Mouse (Mus musculus) thymus, postnatal 4 days (tissue): ENCODE results near the gene Hsd17b11.

Experiments used
- DNase-seq: peaks from one replicate; pipeline ENCODE4 v3.0.0; 2021

The Hsd17b11 gene

DNA sequence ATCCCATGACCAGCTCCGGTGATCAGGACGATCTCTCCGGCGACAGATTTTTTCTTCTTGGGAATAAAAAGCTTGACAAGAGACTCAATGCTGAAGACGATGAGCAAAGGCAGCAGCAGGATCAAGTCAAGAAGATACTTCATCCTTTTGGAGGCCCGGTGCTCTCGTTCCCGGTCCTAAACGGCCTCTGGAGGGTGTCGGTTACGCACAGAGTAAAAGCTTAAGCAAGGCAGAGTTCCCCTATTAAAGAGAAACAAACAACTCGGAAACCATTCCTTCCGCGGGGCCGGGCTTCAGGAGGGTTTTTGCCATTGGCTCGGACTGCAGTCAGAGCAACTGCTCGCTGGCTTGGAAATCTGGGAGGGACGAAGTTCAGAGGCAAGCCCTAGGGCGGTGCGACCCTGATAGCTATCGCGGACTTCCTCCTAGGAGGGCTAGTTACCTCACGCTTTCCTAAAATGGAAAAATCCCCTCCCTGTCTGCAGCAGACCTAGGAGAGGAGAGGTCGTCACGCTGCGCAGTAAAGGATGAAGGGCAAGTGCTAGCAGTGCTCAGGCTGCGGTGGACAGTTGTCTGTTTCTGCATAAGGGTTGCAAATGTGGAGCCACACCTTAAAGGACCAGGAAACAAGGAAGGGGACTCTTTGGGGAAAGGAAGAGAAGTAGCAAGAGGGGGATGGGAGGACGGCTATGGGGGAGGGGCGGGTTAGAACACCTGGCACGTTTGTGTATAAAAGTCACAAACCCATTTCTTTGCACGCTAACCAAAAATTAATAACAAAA is at the start of gene Hsd17b11:
Gene Hsd17b11 (minus strand): TSS at position 323 of the 782 bp plus-strand sequence.
- DNase-seq = peak; percentile 71

GRCm38 (mm10) chr5:104071048-104071447 is 49.3 kb upstream of the Hsd17b11 start:
- DNase-seq = no peak

DNA sequence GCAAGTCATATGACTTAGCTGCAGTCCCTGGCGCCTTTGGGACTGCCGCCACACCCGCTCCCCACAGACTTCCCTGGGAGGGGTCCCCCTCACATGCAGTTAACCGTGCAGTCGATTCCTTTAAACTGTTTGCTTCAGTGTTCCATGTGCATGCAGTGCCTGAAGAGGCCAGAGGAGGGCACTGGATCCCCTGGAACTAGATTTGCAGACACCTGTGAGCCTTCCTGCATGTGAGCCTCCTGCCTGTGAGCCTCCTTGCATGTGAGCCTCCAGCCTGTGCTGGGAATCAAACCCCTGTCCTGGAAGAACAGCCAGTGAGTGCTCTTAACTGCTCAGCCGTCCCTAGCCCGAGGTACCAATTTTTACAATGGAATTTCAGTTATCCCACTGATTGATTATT is 47.0 kb upstream of the Hsd17b11 start:
- peak; percentile 62 for DNase-seq

GRCm38 (mm10) chr5:104062773-104063551 is 41.2 kb upstream of the Hsd17b11 start:
- no peak for DNase-seq

DNA sequence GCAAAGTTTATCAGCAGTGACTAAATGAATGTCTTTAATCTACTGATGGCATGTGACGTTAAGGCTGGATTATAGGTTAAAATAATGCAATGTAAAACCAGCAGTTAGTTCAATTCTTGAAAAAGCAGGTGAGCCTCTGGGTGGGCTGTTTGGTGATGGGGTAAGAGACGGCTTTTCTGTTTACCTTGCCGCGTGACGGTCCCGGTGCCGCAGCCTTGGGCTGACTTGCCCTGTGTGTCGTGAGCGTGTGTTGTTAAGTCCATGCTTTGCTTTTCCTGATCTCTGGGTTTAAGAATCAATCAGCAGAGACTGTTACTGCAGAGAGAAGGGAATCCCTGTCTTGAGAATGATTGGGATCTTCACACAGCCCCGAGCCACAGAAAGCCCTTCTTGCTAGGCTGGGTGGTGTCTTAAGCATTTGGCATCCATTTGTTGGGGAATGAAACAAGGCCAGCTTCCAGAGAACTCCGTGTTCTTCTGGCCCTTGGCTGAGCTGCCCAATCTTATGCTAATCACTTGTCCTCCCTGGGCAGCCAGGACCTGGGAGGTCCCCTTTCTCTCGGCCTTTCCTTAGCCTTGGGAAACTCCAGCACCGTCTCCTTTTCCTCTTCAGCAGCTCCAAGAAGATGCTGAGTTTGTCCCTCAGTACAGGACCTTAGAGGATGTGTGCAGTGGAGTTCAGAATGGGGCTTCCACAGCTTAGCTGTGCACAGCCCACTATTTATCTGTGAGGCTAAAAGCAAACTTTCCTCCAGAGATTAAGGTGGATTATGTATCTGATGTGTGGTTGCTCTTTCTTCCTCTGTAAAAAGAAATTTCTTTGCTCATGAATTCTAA is 40.4 kb upstream of the Hsd17b11 start:
- no peak for DNase-seq

DNA sequence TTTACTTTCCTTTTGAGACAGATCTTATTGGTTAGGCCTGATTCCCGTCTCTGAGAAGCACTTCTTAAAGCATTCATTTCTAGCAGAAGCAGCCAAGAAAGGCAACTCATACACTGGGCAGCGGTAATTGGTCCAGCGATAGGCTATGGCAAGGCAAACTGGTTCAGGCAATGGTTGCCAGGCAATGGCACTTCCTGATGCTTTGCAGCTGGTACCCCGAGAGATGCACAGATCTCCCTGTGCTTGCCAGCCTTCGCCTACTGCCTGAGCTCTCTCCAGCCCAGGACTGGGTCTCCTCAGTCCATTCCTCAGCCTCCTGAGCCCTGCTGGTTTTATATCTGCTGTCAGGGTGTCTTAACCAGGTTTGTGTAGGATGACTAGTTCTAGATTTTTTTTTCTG is 38.7 kb upstream of the Hsd17b11 start:
- no peak for DNase-seq

DNA sequence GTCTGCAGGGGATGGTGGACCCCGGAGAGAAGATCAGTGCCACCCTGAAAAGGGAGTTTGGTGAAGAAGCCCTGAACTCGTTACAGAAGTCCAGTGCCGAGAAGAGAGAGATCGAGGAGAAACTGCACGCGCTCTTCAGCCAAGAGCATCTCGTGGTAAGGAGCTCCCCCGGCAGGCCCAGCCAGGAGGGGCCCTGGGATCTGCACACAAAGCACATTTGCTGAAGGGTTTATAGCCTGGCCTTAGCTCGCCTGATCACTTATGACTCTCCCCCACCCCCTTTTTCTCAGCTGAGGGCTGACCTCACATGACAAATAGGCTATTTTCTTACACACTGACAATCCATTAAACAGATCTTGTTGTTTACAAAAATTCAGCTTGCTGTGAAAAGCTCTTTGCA is 37.9 kb upstream of the Hsd17b11 start:
- no peak for DNase-seq

GRCm38 (mm10) chr5:104058021-104058420 is 36.3 kb upstream of the Hsd17b11 start:
- peak; percentile 88 for DNase-seq

GRCm38 (mm10) chr5:104056295-104056694 is 34.6 kb upstream of the Hsd17b11 start:
- no peak for DNase-seq

DNA sequence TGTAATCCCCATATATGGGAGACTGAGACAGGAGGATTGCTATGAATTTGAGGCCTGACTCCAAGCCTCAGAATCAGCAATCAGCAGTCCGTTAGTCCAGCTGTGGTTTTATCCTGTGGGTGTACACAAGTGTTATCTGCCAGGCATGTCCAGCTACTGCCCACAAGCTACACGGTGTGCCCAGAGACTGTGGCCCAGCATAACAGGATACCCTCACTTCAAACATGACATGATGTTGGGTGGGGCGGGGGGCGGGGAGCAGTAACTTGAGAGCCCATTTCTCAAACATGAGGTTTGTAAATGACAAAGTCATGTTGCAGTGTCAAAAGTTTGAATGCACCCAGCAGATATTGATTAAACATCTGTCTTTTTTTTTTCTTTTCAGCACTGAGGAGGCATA is 34.1 kb upstream of the Hsd17b11 start:
- DNase-seq = no peak

DNA sequence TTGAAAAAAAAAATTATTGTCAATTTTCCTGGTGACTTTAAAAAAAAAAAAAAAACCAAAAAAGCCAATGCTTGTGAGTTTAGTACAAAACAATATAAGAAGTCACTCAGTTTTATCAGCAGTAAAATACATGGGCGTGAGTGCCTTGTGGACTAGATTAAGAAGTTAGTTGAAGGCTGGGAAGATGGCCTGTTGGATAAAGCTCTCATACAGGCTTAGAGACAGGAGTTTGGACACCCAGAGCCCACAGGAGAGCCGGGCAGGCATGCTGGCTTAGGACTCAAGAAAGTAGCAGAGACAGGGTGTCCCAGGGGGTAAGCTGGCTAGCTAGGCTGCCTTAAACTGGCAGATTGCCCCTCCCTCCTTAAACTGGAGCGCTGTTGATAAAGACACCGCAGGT is 33.2 kb upstream of the Hsd17b11 start:
- DNase-seq = no peak

DNA sequence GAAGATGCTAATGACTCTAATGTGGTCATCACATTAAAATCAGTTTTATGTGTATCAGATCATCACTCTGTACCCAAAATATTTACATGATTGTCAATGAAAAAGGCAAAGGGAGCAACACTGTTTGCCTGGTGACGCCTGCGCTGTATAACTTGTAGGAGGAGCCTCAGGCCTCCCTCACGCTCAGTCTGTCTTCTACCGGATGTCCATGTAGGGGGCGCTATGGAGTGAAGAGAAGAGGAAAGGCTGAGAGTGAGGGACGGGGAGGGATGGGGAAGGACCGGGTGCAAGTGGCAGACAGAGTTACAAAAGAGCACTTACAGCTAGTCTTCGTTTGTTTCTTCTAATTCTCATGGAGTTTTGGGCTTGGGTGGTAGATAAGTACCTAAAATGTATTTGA is 31.2 kb upstream of the Hsd17b11 start:
- DNase-seq = peak; percentile 65

DNA sequence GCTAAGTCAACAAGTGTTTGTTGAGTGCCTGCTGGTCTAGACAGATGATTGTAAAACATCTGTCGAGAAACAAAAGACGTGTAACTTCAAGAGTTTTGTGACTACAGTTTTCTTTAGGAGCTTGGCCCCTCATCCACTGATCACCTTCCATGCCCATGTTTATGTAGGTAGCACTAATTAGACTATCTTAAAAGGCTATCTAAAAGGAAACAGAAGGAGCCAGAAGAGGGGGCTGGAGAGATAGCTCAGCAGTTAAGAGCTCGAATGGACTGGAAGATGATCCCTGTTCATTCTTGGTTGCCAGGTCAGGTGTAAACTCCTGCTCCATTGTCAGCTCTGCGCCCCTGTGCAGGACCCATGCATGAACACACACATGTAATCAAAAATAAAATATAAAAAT is 26.4 kb upstream of the Hsd17b11 start:
- DNase-seq = no peak

GRCm38 (mm10) chr5:104047200-104048105 is 25.7 kb upstream of the Hsd17b11 start:
- DNase-seq = peak; percentile 37

GRCm38 (mm10) chr5:104046256-104047199 is 24.8 kb upstream of the Hsd17b11 start, which contains the start of gene Nudt9:
TSS of gene Nudt9 (plus strand) at chr5:104046306.
- DNase-seq = peak; percentile 97

- no peak for DNase-seq
Measured at GRCm38 (mm10) chr5:104043704-104044103, 22.0 kb upstream of the Hsd17b11 start.

GRCm38 (mm10) chr5:104042906-104043305 is 21.2 kb upstream of the Hsd17b11 start:
- DNase-seq = no peak

DNA sequence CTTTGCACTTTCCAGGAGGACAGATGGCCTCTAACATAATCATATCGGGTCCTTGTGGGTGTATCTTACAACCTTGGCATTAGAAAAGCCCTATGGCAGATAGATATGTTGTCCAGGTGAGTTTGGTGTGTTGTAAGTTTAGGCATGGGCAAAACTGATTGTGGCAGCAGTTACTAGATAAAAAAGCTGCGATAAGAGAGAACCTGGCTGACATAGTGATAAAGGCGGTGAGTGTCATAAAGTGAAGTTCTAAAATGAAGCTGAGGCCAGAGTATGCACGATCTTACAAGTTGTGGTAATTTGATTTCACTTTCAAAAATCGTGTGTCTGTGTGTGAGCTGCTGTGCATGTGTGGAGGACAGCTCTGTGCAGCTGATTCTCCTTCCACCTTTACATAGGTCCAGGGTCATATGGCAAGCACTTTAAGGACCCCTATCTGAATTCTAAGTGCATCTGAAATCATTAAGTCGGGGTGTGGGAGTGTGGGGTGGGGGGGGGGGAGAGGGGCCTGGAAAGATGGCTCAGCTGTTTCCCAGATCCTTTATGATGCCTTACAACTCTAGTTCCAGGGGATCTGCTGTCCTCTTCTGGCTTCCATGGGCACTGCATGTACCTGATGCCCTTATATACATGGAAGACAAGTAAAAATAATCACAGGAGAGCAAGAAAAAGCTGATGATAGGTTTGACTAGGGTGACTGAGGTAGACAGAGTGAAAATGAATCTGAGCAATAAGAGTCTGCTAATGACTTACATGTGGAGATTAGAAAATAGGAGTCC is 17.6 kb upstream of the Hsd17b11 start:
- DNase-seq = peak; percentile 70

- DNase-seq = no peak
Measured at GRCm38 (mm10) chr5:104036686-104037085, 15.0 kb upstream of the Hsd17b11 start.

- DNase-seq = no peak
Measured at GRCm38 (mm10) chr5:104035824-104036223, 14.1 kb upstream of the Hsd17b11 start.
